Mouse (Mus musculus) cerebellum, adult 2 months (tissue): ENCODE results near the gene Myo1f.

Source experiments
- CTCF ChIP-seq: fragments of 200-500 bp; IDR thresholded peaks from 2 replicates; pipeline ENCODE4 v1.5.1; 2011; ENCODE audit warnings: low read depth, mild to moderate bottlenecking, control low read depth, low read length, moderate library complexity, borderline replicate concordance; ENCODE audit not compliant: insufficient read depth
- POLR2A ChIP-seq: fragments of 200-500 bp; IDR thresholded peaks from 2 replicates; pipeline ENCODE4 v1.6.1; 2011; ENCODE audit warnings: low read length, control low read depth, borderline replicate concordance; ENCODE audit not compliant: insufficient read depth

DNA sequence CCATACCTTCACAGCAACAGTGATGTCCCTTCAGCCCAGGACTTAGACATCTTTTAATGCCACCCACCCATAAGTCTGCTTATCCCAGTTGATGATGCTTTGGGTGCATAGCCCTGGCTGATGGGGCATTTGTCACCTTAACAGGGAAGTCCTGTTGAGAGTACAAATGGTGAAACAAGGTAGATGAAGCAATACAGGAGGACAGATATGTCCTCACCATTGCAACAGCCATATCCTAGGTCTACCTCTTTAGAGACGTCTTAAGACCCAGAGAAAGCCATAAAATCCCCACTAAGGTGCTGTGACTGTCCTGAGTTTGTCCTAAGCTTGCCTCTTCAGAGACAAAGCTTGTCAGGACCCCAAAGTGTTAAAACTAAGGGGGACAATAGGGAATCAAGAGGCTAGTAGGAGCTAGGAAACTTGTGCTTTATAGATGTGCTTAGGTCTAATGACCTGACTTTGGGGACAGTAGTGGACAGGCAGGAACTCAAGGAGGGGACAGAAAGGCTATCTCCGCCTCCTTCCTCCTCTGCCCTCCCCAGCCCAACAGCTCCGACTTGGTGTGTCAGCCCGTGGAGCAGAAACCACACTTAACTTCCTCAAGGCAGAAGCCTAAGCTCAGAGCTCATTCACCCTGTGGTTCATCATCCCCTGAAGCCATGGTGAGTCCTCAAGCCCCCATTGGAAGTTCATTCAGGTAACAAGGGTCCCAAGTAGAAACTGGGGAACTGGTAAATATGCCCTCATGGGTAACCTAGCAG lies 82.2 kb downstream of the Myo1f start, which contains the start of gene Pram1:
- no peak for TF ChIP-seq CTCF
- no peak for TF ChIP-seq POLR2A
